Mouse (Mus musculus) adipocyte (in vitro differentiated cells): ENCODE results near the gene Klf4.

Experiments used
- DNase-seq: peaks from one replicate; pipeline ENCODE4 v3.0.0-alpha.2; 2016; ENCODE audit warnings: low spot score

Klf4 gene

DNA sequence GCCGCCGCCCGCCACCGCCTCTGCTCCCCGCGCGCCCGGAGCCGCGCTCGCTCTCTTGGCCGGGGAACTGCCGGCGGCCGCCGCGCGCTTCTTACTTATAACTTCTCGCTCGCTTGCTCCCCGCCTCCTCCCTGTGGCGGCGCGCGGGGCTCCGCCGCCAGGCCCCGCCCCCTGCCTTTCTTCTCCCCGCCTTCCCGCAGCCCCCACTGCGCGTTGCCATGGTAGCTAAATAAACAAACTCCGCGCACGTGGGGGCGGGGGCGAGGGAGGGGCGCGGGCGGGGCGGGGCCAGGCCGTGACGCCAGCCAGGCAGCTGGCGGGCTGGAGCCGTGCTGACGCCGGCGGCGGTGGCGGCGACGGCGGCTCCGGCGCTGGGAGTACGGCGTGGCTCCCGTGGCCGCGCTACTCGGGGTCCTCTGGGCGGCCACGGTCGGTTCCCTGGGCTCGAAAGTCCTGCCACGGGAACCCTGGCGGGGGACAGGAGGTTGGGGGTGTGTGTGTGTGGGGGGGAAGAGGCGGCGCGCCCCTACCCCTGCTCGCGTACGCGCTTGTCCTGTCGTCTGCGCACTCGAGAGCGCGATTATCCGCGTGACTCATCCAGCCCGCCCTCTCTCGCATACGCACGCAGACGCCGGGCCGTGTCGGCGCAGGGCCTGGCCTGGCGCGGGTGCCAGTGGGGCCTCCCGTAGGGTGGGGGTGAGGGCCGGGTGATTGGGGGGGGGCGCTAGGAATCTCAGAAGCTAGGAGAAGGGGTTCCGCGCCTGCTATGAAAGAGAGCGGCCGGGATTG is at the start of gene Klf4:
TSS of gene Klf4 (minus strand) at position 60 of the 789 bp plus-strand sequence.
- peak; percentile 85 for DNase-seq

GRCm38 (mm10) chr4:55571432-55571831 is 39.2 kb upstream of the Klf4 start:
- no peak for DNase-seq

DNA sequence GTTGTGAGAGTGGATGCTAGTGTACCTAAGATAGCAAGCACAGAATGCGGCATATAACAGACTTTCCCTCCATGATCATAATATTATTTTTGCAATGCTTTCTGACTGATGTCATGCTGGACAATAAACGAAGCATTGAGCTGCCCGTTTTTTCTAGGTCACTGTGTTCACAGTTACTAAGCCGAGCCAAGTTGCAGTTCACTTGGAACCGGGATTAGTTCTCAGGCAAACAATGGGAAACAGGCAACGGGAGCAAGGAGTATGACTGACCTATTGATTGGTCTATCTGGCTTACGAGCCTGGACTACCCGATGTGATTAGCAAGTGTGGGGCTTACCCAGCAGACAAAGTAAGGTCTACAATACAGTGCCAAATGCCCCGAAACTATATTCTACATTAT is 35.7 kb upstream of the Klf4 start:
- DNase-seq, result peak; percentile 62

DNA sequence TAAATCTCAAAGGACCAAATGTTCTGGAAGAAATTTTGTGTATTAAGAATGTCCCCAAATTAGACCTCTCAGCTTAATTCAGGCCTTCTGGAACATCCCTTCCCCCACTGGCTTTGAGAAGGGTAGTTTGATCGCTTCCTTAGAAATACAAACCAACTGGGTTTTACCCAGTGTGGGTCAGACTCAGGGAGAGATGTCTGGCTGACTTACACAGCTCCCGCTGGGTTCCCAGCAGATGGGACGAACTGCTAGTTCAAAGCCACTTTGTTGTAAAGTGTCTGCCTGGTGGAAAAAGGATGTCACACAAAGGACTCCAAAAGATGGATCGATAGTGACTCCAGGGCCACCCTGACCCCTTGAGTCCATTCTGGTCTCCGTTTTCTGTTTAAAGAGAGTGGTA is 35.3 kb upstream of the Klf4 start:
- no peak for DNase-seq

GRCm38 (mm10) chr4:55564317-55564716 is 32.1 kb upstream of the Klf4 start:
- DNase-seq, result no peak

DNA sequence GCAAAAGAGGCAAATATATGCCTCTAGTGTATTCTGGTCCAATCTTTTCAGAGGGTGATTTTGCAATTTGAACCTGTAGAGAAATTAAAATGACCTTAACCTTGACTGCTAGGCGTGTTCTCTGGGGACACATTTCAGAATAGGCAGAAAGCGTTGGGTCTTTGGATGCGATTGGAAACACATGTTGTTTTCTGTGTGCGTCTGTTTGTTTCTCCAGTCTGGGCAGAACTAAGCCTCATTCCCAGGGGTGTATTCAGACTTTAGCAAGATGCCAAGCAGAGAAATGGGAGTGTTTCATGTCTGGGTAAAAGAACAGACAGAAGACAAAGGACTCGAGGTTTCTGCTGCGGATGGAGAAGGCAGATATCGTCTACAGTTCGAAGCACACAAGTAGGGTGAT is 30.8 kb upstream of the Klf4 start:
- peak; percentile 69 for DNase-seq

DNA sequence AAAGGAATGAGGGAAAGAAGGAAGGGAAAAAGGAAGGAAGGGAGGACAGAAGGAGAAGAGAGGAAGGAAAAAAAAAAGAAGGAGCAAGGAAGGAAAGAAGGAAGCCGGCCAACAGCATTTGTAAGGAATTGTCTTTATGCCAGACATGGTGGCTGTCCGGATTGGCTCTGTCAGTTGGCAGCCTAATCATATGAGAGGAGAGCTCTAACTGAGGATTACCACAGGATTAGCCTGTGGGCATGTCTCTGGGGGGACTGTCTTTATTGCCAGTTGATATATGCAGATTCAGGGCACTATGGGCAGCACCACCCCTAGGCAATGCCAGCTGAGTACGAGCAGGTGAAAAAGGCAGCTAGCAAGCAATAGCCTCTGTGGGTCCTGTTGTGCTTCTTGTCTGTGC is 29.8 kb upstream of the Klf4 start:
- DNase-seq, result peak; percentile 68

DNA sequence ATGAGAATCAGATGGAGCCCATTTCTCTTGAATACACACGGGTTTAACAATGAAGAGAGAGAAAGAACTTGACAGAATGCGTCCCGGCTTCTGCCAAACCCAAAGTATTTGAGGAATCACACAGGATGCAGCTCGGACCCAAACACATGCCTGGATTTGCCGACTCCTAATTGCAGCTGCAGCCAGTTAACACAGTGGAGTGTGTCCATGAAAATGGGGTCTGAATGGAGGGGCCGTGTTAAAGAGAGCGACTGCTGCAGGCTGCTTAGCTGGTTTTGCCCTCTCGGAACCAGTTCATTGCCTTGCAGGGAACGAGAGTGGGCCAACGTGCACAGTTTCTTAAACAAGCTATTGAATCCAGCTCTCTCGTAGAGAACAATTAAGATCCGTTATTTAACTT is 14.6 kb upstream of the Klf4 start:
- DNase-seq, result no peak

DNA sequence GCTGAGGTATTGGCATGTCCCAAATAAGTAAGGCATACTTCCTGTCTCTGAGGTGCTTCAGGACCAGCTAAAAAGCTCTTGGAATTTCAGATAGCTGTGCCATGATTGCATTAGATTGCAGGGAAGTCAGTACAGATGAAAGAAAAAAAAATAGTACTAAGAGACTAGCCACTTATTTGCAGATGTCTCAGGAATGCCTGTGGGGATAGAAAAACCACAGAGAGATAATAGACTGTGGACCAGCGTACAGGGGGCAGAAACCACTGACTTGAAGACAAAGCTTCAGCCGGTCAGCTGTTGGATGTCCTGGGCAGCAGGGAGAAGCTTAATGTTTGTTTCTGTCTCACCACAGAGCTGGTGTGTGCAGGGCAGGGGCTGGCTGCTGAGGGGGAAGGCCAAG is 10.5 kb upstream of the Klf4 start:
- DNase-seq, result no peak

DNA sequence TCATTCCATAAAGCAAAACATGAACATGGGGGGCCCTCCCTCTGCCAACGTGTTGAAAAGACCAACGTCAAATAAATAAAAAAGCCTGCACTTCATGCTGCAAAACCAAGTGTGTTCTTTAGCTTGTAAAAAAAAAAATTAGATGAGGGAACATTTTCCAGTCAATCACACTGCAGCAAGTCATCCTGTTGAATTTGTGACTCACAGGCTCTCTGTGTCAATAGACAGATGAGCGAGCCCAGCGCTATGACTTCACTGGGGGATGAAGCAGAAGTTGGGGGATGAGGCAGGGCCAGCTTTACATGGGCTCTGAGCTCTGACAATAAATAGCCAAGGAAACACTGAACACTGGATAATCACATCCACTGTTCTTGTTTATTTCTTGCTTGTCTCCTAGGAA is 9.4 kb upstream of the Klf4 start:
- DNase-seq, result no peak

DNA sequence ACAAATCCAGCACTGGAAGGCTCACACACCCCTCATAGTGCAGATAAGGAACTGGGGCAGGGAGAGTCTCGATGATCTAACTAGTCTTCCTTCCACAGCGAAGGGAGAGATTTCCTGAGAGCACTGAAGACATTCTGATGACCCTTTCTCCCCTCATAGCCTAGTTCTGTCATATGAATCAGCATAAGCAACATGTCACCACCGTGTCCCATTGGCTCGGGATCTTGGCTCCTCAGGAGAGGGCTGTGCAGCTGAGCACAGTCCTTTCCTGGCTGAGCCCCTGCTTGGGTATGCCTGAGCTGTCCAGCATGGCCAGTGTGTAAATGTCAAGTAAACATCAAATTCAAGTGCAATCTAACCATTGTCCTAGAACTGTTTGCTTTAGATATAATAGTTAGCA is 9.0 kb upstream of the Klf4 start:
- peak; percentile 31 for DNase-seq

- DNase-seq, result no peak
These were observed 2.7 kb upstream of the Klf4 start for GRCm38 (mm10) chr4:55535012-55535411.

- peak; percentile 33 for DNase-seq
These were observed 2.2 kb upstream of the Klf4 start for GRCm38 (mm10) chr4:55534510-55534909.

DNA sequence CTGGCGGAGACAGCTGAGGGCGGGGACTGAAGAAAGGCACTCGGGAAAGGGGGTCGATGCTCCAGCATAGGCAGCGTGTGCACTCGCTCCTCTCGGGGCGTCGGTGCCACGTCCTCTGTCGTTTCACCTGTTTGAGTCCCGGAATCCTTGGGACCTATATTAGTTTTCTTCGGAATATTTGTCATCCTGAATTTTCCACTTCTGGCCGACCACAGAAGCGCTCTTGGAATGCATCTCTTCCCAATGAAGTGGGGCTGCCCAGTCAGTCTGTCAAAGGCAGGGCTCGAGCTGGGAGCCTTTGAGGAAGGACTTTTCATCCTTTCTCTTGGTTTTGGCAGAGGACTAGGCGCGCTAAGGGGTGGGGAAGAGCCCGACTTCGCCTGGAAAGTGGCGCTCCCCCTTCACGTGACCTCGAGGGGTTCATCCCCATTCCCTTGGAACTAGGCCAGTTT is 1.6 kb upstream of the Klf4 start:
- no peak for DNase-seq

DNA sequence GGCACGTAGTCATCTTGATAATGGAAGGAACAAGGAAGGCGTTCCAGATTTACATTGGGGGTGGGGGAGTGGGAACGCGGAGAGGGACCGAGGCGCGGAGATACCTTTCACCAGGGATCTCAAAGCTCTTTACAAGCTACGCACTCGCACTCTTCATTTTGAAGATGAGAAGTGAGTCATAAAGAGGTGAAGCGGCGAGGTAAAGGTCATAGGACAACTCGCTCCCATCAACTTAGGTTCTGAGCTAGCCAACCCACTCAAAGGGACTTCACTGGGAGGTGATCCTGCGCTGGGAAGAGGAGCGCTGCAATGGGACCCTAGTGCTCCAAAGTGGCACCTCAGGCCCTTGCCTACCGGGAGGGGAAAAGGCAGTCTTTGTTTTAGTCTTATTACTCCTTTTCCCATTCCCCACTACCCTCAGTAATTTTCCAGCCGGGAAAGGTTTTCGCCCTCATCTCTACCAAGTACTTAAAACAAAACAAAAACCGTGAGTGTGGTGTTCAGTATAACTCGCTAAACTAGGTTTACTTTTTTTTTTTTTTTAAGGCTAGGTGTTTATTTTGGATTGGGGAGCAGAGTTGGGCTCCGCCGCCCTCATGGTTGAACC is 1.0 kb upstream of the Klf4 start:
- peak; percentile 20 for DNase-seq

DNA sequence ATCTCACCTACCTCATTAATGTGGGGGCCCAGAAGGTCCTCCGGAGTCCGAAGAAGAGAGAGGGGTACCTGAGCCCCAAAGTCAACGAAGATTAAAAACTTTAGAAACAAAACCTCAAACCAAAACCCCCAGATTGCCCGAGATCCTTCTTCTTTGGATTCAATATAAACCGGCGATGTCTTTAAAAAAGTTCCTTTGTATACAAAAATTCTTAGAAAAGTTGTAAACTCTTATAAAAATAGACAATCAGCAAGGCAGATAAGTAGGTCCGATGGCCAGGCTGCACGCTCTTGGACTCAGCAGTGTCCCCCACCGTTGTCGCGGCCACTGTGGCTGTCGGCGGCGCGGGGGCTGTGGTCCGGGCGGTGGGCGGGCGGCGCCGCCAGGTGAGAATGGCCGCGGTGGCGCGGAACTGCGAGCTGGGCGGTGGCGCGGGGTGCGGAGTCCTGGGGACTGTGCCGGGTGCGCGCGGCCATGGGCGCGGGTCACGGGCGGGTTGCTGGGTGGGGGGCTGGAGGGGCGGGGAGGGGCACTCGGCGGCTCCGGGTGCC is 335 bp downstream of the Klf4 start:
- DNase-seq, result no peak

GRCm38 (mm10) chr4:55531096-55531855 is 990 bp downstream of the Klf4 start:
- peak; percentile 44 for DNase-seq

DNA sequence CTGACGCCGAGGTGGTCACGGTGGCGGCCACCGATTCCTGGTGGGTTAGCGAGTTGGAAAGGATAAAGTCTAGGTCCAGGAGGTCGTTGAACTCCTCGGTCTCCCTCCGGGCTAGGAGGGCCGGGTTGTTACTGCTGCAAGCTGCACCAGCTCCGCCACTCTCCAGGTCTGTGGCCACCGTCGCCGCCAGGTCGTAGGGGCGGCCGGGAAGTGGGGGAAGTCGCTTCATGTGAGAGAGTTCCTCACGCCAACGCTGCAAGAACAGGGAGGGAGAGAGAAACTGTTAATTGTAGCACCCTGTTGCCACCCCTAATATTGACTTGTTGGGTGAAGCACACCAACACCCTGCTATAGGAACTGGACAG is 1.6 kb downstream of the Klf4 start:
- no peak for DNase-seq

GRCm38 (mm10) chr4:55530236-55530635 is 2.0 kb downstream of the Klf4 start:
- DNase-seq, result peak; percentile 62

- DNase-seq, result no peak
These were observed 3.9 kb downstream of the Klf4 start for GRCm38 (mm10) chr4:55528404-55528803.

- no peak for DNase-seq
These were observed 4.3 kb downstream of the Klf4 start for GRCm38 (mm10) chr4:55527931-55528330.

GRCm38 (mm10) chr4:55526247-55527115 is 5.8 kb downstream of the Klf4 start:
- DNase-seq, result peak; percentile 61
